Mouse (Mus musculus): ENCODE results near the gene Sp1.
A peak's percentile ranks its signal among the peaks of the same experiment; 100 is the strongest.

Sp1 gene

GRCm38 (mm10) chr15:102405489-102406195 lies at the start of gene Sp1:
Sp1 (plus strand) TSS chr15:102406143.
- peak; percentile 99 for DNase-seq (ENCODE audit: low read depth, low spot score)

DNA sequence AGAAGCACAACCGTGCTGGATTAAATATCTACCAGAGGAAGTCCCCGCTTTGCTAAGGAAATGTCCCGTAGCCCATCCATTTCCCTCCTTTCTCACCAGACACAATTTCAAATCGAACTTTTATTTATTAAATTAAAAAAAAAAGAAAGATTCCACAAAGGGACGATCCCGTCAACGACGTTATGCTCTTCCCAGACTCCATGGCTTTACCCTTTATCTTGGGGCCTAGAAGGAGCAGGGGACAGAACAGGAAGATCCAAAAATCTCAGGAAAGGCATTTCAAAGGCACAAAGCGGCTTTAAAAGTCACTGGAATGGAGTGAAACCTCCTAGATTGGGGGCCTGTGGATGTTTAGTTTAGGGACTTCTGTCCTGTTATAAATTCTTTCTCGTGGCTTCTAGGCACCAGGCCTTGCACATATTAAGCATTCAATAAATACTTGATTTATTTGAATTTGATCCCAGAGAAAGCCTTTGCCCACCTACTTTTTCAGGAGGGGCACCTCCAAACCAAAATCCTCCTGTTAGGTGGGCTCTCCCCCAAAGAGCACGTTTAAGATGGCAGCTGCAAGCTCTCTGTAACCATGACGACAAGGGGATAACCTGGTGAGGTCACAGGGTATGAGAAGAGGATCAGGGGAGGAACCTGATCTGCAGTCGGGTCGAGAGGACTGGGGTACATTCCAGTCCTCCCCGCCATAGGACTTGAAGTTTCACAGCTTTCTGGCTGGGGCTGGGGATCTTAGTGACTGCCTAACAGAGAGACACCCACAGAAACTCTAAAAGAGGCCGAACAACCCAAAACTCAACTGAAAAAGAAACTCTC lies 49.2 kb upstream of the Sp1 start:
- no peak for DNase-seq (ENCODE audit: low read depth, low spot score)

DNA sequence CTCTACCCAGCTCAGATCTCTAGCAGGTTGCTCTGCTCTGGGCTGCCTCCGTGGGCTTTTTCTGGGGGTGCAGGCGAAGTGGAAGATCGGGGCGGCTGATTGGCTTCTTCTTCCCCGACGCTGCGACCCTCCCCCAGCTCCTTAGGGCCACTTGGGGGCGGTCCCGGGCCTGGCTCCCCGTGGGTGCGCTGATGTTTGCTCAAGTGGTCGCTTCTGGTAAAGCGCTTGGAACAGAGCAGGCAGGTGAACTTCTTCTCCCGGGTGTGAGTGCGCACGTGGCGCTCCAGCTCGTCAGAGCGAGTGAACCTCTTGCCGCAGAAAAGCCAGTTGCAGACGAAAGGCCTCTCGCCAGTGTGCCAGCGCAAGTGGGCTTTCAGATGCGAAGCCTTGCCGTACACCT lies 47.8 kb upstream of the Sp1 start:
- no peak for DNase-seq (ENCODE audit: low read depth, low spot score)

DNA sequence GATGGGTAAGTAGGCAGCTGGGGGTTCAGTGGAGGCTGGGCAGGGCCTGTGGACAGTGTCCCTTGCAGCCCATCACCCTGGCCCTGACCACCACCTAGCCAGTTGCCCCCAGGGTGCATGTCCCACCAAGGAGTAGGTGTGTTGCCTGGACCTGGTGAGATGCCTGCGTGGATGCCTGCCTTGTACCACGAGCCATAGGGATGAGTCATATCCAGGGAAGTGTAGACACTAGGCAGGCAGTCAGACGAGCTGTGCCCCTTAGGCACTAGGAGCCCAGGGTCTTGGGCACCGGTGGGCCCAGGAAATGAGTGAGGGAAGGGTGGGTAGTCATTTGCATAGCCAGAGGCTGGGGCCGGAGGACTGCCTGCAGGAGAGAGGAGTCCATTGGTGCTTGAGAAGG lies 47.1 kb upstream of the Sp1 start:
- DNase-seq (ENCODE audit: low read depth, low spot score) = no peak

GRCm38 (mm10) chr15:102362648-102363047 lies 43.3 kb upstream of the Sp1 start:
- DNase-seq (ENCODE audit: low read depth, low spot score) = no peak

GRCm38 (mm10) chr15:102364678-102365077 lies 41.3 kb upstream of the Sp1 start:
- DNase-seq (ENCODE audit: low read depth, low spot score) = no peak

- DNase-seq (ENCODE audit: low read depth, low spot score) = no peak
These were observed 39.7 kb upstream of the Sp1 start for GRCm38 (mm10) chr15:102366238-102366637.

- no peak for DNase-seq (ENCODE audit: low read depth, low spot score)
These were observed 39.1 kb upstream of the Sp1 start, which contains the start of gene Sp7 for GRCm38 (mm10) chr15:102366733-102367344. Sp7 (minus strand) TSS chr15:102367182.

DNA sequence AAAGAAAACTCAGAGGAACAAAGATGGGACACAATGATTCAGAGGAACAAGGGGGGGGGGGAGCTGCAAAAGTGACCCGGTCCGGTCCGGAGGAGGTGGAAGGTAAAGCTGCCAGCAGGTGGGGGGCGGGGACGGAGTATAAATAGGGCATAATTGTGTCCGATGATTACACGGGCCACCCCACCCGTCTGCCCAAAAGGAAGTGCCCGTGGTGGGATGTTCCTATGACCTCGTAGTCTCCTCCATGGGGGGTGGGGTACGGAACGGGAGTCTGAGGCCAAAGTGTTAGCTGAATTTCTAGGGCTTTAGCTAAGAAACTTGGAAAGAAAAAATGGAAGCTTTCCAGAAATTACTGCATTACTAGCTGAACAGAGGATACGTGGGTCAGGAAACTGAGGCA lies 36.0 kb upstream of the Sp1 start:
- no peak for DNase-seq (ENCODE audit: low read depth, low spot score)

GRCm38 (mm10) chr15:102370727-102371126 lies 35.2 kb upstream of the Sp1 start:
- no peak for DNase-seq (ENCODE audit: low read depth, low spot score)

DNA sequence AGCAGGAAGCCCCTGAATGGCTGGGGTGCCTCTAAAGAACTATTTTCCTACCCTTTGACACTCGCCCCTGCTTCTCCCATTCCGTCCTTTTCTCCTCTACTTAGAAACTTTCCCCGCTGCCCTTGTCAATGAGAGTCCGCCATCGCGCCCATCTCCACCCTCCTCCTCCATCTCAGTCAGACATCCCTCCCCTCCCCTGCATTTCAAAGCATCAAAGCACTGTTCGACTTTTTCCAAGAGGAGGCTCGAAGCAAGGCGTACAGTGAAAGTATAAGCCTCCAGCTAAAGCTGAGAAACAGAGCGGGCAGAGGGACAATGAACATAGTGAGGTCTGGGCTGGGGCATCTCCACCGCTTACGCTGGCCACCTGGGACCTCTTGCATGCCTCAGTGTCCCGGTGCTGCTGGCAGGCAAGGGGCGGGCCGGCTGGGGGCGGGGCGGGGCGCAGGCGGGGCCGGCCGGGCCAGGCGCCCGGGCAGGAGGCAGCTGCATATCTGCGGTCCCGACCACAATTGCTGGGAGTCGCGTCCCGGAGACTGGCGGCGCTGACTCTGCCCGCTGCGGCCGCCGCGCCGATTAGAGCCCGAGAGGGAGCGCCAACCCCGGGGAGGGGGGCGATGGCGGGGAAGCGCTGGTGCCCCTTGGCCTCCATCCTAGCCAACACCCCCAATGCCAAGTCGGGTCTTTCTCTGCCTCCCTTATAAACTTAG lies 29.3 kb upstream of the Sp1 start:
- DNase-seq (ENCODE audit: low read depth, low spot score) = peak; percentile 68

DNA sequence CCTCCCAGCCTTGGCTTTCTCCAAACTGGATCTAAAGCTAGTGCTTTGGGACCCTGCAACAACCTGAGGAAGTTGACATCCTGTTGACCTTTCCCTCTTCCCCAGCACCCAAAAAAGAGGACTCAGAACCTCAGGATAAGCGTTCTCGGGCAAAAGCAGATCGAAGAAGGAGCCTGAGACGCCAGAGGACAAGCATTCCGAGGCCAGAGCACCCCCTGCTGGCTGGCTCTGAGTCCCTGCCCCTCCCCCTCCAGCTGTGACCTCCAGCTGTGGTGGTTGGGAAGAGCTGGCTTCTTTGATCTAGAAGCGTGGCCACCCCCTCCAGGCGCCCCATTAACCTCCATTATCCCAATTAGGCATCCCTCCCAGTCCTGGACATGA lies 28.8 kb upstream of the Sp1 start:
- peak; percentile 90 for DNase-seq (ENCODE audit: low read depth, low spot score)

DNA sequence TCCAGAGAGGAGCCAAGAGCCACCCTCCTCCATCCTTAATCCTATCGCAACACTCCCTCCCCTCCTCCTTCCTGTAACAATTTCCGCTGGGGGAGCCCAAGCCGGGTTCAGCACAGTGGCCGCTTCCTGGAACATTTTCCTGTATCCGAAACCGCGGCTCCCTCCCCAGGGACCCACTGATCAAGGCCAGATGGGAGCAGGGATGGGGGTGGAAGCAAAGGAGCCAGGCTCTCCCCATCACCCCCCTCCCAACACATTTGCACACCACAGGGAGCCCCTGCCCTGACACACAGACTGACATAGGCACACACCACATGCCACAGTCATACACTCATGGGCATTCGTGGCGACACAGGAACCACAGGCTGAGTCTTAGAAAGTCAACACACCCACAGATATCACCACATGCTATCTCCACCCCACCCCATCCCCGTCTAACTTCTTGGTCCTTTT lies 28.1 kb upstream of the Sp1 start:
- peak; percentile 42 for DNase-seq (ENCODE audit: low read depth, low spot score)

GRCm38 (mm10) chr15:102381575-102381974 lies 24.4 kb upstream of the Sp1 start:
- DNase-seq (ENCODE audit: low read depth, low spot score) = peak; percentile 87

GRCm38 (mm10) chr15:102383671-102384070 lies 22.3 kb upstream of the Sp1 start:
- DNase-seq (ENCODE audit: low read depth, low spot score) = no peak

GRCm38 (mm10) chr15:102386640-102387039 lies 19.3 kb upstream of the Sp1 start:
- peak; percentile 31 for DNase-seq (ENCODE audit: low read depth, low spot score)

DNA sequence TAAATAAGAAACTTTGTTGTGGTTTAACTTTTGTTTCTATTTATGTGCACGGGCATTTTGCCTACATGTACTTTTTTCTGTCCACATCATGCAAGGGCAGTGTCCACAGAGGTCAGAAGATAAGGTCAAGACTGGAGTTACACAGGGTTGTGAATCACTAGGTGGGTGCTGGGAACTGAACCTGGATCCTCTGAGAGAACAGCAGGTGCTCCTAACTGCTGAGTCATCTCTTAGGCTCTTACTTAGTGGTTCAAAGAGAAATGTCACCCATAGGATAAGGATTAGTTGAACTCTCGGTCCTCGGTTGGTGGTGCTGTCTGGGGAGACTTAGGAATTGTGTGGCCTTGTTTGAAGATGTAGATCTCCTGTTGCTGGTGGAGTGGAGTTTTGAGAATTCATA lies 17.0 kb upstream of the Sp1 start:
- DNase-seq (ENCODE audit: low read depth, low spot score) = no peak

DNA sequence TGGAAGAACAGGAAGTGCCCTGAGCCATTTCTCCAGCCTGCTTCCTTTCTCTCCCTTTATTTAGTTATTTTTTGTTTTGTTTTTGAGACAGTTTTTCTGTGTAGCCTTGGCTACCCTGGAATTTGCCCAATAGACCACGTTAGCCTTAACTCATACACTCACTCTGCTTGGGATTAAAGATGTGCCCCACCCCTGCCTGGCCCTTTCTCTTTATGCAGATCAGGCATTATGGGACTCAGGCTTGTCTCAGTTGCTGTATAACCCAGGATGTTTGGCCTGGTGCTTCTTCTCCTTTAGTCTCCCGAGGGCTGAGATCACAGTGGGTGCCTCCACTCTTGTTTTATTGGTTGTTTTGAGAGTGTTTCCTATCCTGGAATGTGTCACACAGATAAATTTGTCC lies 13.4 kb upstream of the Sp1 start:
- no peak for DNase-seq (ENCODE audit: low read depth, low spot score)

GRCm38 (mm10) chr15:102393584-102394014 lies 12.3 kb upstream of the Sp1 start:
- no peak for DNase-seq (ENCODE audit: low read depth, low spot score)

GRCm38 (mm10) chr15:102395061-102395460 lies 10.9 kb upstream of the Sp1 start:
- DNase-seq (ENCODE audit: low read depth, low spot score) = no peak

- no peak for DNase-seq (ENCODE audit: low read depth, low spot score)
These were observed 7.3 kb upstream of the Sp1 start for GRCm38 (mm10) chr15:102398629-102399028.

Data from CD4-positive, CD25-positive, alpha-beta regulatory T cell, adult 2 months (primary cell).